Mouse (Mus musculus): ENCODE measurements around the gene Hemgn. TPM values are rescaled to one million over a fixed set of nuclear protein-coding genes. Genes with fewer than 3 reads are reported as not detected.

Gene Hemgn
- polyA plus RNA-seq, 1 experiment from 2014 or later: 1.1 TPM

GRCm38 (mm10) chr4:46353045-46353444 is 60.3 kb downstream of the Hemgn start:
- H3K36me3 ChIP-seq: no peaks in the 10 kb centered on the region
- H3K4me1 ChIP-seq (replicated peaks): peaks cover 6% of the 10 kb centered on the region; the same call in 1 of the 2 replicates
- H3K27me3 ChIP-seq: peaks cover 82% of the 10 kb centered on the region
- no peak overlapping the region for H3K27ac ChIP-seq
- no peak; the same call in 1 of the 2 replicates for ATAC-seq (replicated peaks; ENCODE audit: insufficient number of reproducible peaks, insufficient read depth, low FRiP score, low read depth)
- no peaks in the 10 kb centered on the region for H3K9me3 ChIP-seq (replicated peaks)
- no peak overlapping the region for H3K9ac ChIP-seq
- 21% methylated on average over 10 of the region's 10 CpGs for WGBS
- no peak overlapping the region for H3K4me2 ChIP-seq
- H3K4me3 ChIP-seq: no peak overlapping the region

GRCm38 (mm10) chr4:46349530-46349929 is 63.8 kb downstream of the Hemgn start:
- WGBS: 44% methylated on average over 5 of the region's 5 CpGs
- Histone ChIP-seq H3K36me3 (no peaks in the 10 kb centered on the region), H3K4me1 (replicated peaks) (peaks cover 11% of the 10 kb centered on the region), H3K9me3 (replicated peaks) (no peaks in the 10 kb centered on the region), H3K27ac (no peak overlapping the region), H3K4me3 (no peak overlapping the region), H3K27me3 (peaks cover 98% of the 10 kb centered on the region), H3K9ac (no peak overlapping the region), H3K4me2 (no peak overlapping the region)
- no peak for ATAC-seq (replicated peaks; ENCODE audit: insufficient number of reproducible peaks, insufficient read depth, low FRiP score, low read depth)

GRCm38 (mm10) chr4:46348897-46349296 is 64.4 kb downstream of the Hemgn start:
- no peaks in the 10 kb centered on the region for H3K36me3 ChIP-seq
- ATAC-seq (replicated peaks; ENCODE audit: insufficient number of reproducible peaks, insufficient read depth, low FRiP score, low read depth): no peak
- no peak overlapping the region for H3K4me2 ChIP-seq
- H3K4me1 ChIP-seq (replicated peaks): peaks cover 17% of the 10 kb centered on the region
- WGBS: 42% methylated on average over 9 of the region's 9 CpGs
- H3K27ac ChIP-seq: no peak overlapping the region
- peaks cover 99% of the 10 kb centered on the region for H3K27me3 ChIP-seq
- no peak overlapping the region for H3K9ac ChIP-seq
- H3K9me3 ChIP-seq (replicated peaks): no peaks in the 10 kb centered on the region
- H3K4me3 ChIP-seq: no peak overlapping the region

GRCm38 (mm10) chr4:46347580-46348515 is 65.5 kb downstream of the Hemgn start:
- Histone ChIP-seq H3K27me3 (peaks cover 99% of the 10 kb centered on the region), H3K27ac (no peak overlapping the region), H3K9ac (no peak overlapping the region), H3K4me2 (no peak overlapping the region), H3K4me1 (replicated peaks) (peaks cover 19% of the 10 kb centered on the region), H3K4me3 (no peak overlapping the region; the same call in 1 of the 2 replicates), H3K36me3 (no peaks in the 10 kb centered on the region), H3K9me3 (replicated peaks) (no peaks in the 10 kb centered on the region)
- no peak for ATAC-seq (replicated peaks; ENCODE audit: insufficient number of reproducible peaks, insufficient read depth, low FRiP score, low read depth)
- 5% methylated on average over 41 of the region's 41 CpGs for WGBS

GRCm38 (mm10) chr4:46347141-46347540 is 66.2 kb downstream of the Hemgn start:
- H3K9ac ChIP-seq: no peak overlapping the region
- H3K36me3 ChIP-seq: no peaks in the 10 kb centered on the region
- no peak overlapping the region for H3K4me3 ChIP-seq
- no peak for ATAC-seq (replicated peaks; ENCODE audit: insufficient number of reproducible peaks, insufficient read depth, low FRiP score, low read depth)
- no peaks in the 10 kb centered on the region for H3K9me3 ChIP-seq (replicated peaks)
- no peak overlapping the region for H3K4me2 ChIP-seq
- H3K27ac ChIP-seq: no peak overlapping the region
- WGBS: 7% methylated on average over 4 of the region's 4 CpGs
- H3K4me1 ChIP-seq (replicated peaks): peaks cover 22% of the 10 kb centered on the region
- H3K27me3 ChIP-seq: peaks cover 100% of the 10 kb centered on the region

GRCm38 (mm10) chr4:46346221-46346620 is 67.1 kb downstream of the Hemgn start:
- WGBS: 23% methylated on average over 6 of the region's 6 CpGs
- no peak overlapping the region for H3K4me2 ChIP-seq
- ATAC-seq (replicated peaks; ENCODE audit: insufficient number of reproducible peaks, insufficient read depth, low FRiP score, low read depth): no peak

GRCm38 (mm10) chr4:46345773-46346100 is 67.6 kb downstream of the Hemgn start:
- WGBS: 26% methylated on average over 3 of the region's 3 CpGs
- Histone ChIP-seq H3K4me1 (replicated peaks) (peaks cover 22% of the 10 kb centered on the region), H3K9ac (no peak overlapping the region), H3K27me3 (peaks cover 100% of the 10 kb centered on the region), H3K36me3 (no peaks in the 10 kb centered on the region), H3K9me3 (replicated peaks) (no peaks in the 10 kb centered on the region), H3K4me3 (no peak overlapping the region), H3K4me2 (no peak overlapping the region), H3K27ac (no peak overlapping the region)
- ATAC-seq (replicated peaks; ENCODE audit: insufficient number of reproducible peaks, insufficient read depth, low FRiP score, low read depth): no peak

More at GRCm38 (mm10) chr4:46346221-46346620, 67.1 kb downstream of the Hemgn start:
- no peak overlapping the region for H3K4me3 ChIP-seq
- peaks cover 22% of the 10 kb centered on the region for H3K4me1 ChIP-seq (replicated peaks)
- H3K9ac ChIP-seq: no peak overlapping the region
- H3K9me3 ChIP-seq (replicated peaks): no peaks in the 10 kb centered on the region
- H3K27me3 ChIP-seq: peaks cover 100% of the 10 kb centered on the region
- H3K27ac ChIP-seq: no peak overlapping the region
- no peaks in the 10 kb centered on the region for H3K36me3 ChIP-seq

GRCm38 (mm10) chr4:46345056-46345772 is 68.1 kb downstream of the Hemgn start:
- no peak overlapping the region for H3K27ac ChIP-seq
- H3K4me3 ChIP-seq: peak overlapping the region; percentile 43
- H3K9ac ChIP-seq: no peak overlapping the region
- H3K27me3 ChIP-seq: peaks cover 100% of the 10 kb centered on the region
- 0 out of 2 replicates have a peak, but pooled peaks have one; percentile 15 for ATAC-seq (replicated peaks; ENCODE audit: insufficient number of reproducible peaks, insufficient read depth, low FRiP score, low read depth)
- H3K9me3 ChIP-seq (replicated peaks): no peaks in the 10 kb centered on the region
- peaks cover 22% of the 10 kb centered on the region for H3K4me1 ChIP-seq (replicated peaks)
- WGBS: 4% methylated on average over 66 of the region's 67 CpGs
- H3K36me3 ChIP-seq: no peaks in the 10 kb centered on the region
- H3K4me2 ChIP-seq: peak overlapping the region; percentile 61

- Histone ChIP-seq H3K27ac (no peak overlapping the region), H3K9ac (no peak overlapping the region)
Measured at GRCm38 (mm10) chr4:46344288-46344687, 69.0 kb downstream of the Hemgn start.

More at GRCm38 (mm10) chr4:46344288-46344687, 69.0 kb downstream of the Hemgn start:
- Histone ChIP-seq H3K4me3 (peak overlapping the region; percentile 43), H3K4me2 (peak overlapping the region; percentile 61), H3K27me3 (peaks cover 100% of the 10 kb centered on the region), H3K9me3 (replicated peaks) (no peaks in the 10 kb centered on the region), H3K4me1 (replicated peaks) (peaks cover 25% of the 10 kb centered on the region), H3K36me3 (no peaks in the 10 kb centered on the region)
- 1% methylated on average over 51 of the region's 51 CpGs for WGBS
- ATAC-seq (replicated peaks; ENCODE audit: insufficient number of reproducible peaks, insufficient read depth, low FRiP score, low read depth): no peak

All from heart, embryonic 15.5 days (tissue).